ENCODE assay signal across 8 mouse cellular contexts in genomic region chr11:75509741-75510626, GRCm38 (mm10). TPM values are rescaled to one million over a fixed set of nuclear protein-coding genes. Genes with fewer than 3 reads are reported as not detected.
DNase-seq lines count a peak whose midpoint lies in the region; ATAC-seq and TF ChIP-seq lines count a peak whose summit lies in the region.

Rilp (plus strand) TSS chr11:75510094.

- peak; percentile 45 for ATAC-seq in common myeloid progenitor, adult 5-6 weeks (replicated peaks; ENCODE audit: low read depth, poor library complexity, severe bottlenecking)
- peak; percentile 84 for ATAC-seq in hindbrain, postnatal 0 days
- ATAC-seq in limb, embryonic 14.5 days (ENCODE audit: low FRiP score, low read depth), result peak; percentile 73
- peak; percentile 81 for ATAC-seq in midbrain, embryonic 13.5 days

- H3K4me2 ChIP-seq in hindbrain, postnatal 0 days (ENCODE audit: low read depth, low read length), result peak within 1 kb of the TSS; percentile 77
- H3K4me2 ChIP-seq in limb, embryonic 14.5 days (replicated peaks; ENCODE audit: low read depth, low read length, severe bottlenecking), result peak within 1 kb of the TSS; percentile 94
- peak within 1 kb of the TSS; percentile 70 for H3K4me2 ChIP-seq in midbrain, embryonic 13.5 days (replicated peaks)

- H3K36me3 ChIP-seq in thymus, adult 2 months (ENCODE audit: control insufficient read depth, insufficient read depth, low read length), result peaks cover 44% of the 10 kb centered on the region
- peaks cover 44% of the 10 kb centered on the region for H3K36me3 ChIP-seq in hindbrain, postnatal 0 days (ENCODE audit: insufficient read depth, low read length)
- peaks cover 44% of the 10 kb centered on the region for H3K36me3 ChIP-seq in limb, embryonic 14.5 days (ENCODE audit: control insufficient read depth, insufficient read depth, low read length)
- peaks cover 55% of the 10 kb centered on the region for H3K36me3 ChIP-seq in midbrain, embryonic 13.5 days

- no peaks in the 10 kb centered on the region for H3K9me3 ChIP-seq in hindbrain, postnatal 0 days (ENCODE audit: low read length)
- no peaks in the 10 kb centered on the region for H3K9me3 ChIP-seq in limb, embryonic 14.5 days (ENCODE audit: control insufficient read depth, low read length)
- no peaks in the 10 kb centered on the region for H3K9me3 ChIP-seq in midbrain, embryonic 13.5 days

- WGBS in thymus, adult 2 months, result 12% methylated on average over 43 of the region's 43 CpGs
- 3% methylated on average over 43 of the region's 43 CpGs for WGBS in hindbrain, postnatal 0 days
- 3% methylated on average over 42 of the region's 43 CpGs for WGBS in limb, embryonic 14.5 days
- 3% methylated on average over 43 of the region's 43 CpGs for WGBS in midbrain, embryonic 13.5 days

- intact Hi-C loops in gastrocnemius, postnatal 14 days (cut with DNase I; ENCODE audit: low total_unique reads), result loop anchor here (10.0 kb wide), 1 partner anchor 105 kb away; no protein-coding TSS in a partner anchor

- H3K4me1 ChIP-seq in thymus, adult 2 months (replicated peaks; ENCODE audit: control insufficient read depth, insufficient read depth, low read length), result peaks cover 7% of the 10 kb centered on the region
- H3K4me1 ChIP-seq in hindbrain, postnatal 0 days (ENCODE audit: insufficient read depth, low read length), result peaks cover 9% of the 10 kb centered on the region
- H3K4me1 ChIP-seq in limb, embryonic 14.5 days (ENCODE audit: control insufficient read depth, insufficient read depth, low read length), result peaks cover 7% of the 10 kb centered on the region
- H3K4me1 ChIP-seq in midbrain, embryonic 13.5 days (replicated peaks), result peaks cover 17% of the 10 kb centered on the region

- no peaks in the 10 kb centered on the region for H3K27me3 ChIP-seq in thymus, adult 2 months (ENCODE audit: control insufficient read depth, insufficient read depth, low read length)
- H3K27me3 ChIP-seq in hindbrain, postnatal 0 days (ENCODE audit: insufficient read depth, low read length), result no peaks in the 10 kb centered on the region
- H3K27me3 ChIP-seq in limb, embryonic 14.5 days (ENCODE audit: control insufficient read depth, insufficient read depth, low read length), result no peaks in the 10 kb centered on the region
- H3K27me3 ChIP-seq in midbrain, embryonic 13.5 days, result no peaks in the 10 kb centered on the region

- DNase-seq in thymus, adult 2 months, result peak; percentile 74
- no peak for DNase-seq in thymus, postnatal 0 days (ENCODE audit: low spot score)
- DNase-seq in gastrocnemius, postnatal 14 days, result peak; percentile 84
- DNase-seq in hindbrain, postnatal 0 days (ENCODE audit: low spot score), result peak; percentile 84
- peak; percentile 22 for DNase-seq in limb, embryonic 14.5 days (ENCODE audit: low spot score)
- peak; percentile 20 for DNase-seq in urinary bladder, postnatal 10 days (ENCODE audit: low spot score)

- TF ChIP-seq POLR2A in thymus, adult 2 months (IDR thresholded peaks at IDR 0.05; ENCODE audit: control insufficient read depth, extremely low read depth, insufficient read depth, low read length, poor library complexity), result no peak
- no peak for TF ChIP-seq POLR2A in limb, embryonic 14.5 days (IDR thresholded peaks at IDR 0.05; ENCODE audit: borderline replicate concordance, extremely low read depth, insufficient read depth, insufficient read length)

- H3K4me3 ChIP-seq in thymus, adult 2 months (ENCODE audit: control insufficient read depth, insufficient read depth, low read length), result peak within 1 kb of the TSS; percentile 57
- H3K4me3 ChIP-seq in hindbrain, postnatal 0 days (ENCODE audit: low read length), result peak within 1 kb of the TSS; percentile 58
- H3K4me3 ChIP-seq in limb, embryonic 14.5 days (replicated peaks; ENCODE audit: low read length), result peak within 1 kb of the TSS; percentile 45
- H3K4me3 ChIP-seq in midbrain, embryonic 13.5 days (replicated peaks), result peak within 1 kb of the TSS; percentile 51

- TF ChIP-seq CTCF in thymus, adult 2 months (IDR thresholded peaks at IDR 0.05; ENCODE audit: borderline replicate concordance, control insufficient read depth, extremely low read depth, insufficient read depth, low read length, poor library complexity), result peak; percentile 66; the same call in 1 of the 2 replicates
- peak; percentile 41 for TF ChIP-seq CTCF in hindbrain, postnatal 0 days (IDR thresholded peaks at IDR 0.05; ENCODE audit: low read depth)

- H3K27ac ChIP-seq in thymus, adult 2 months (ENCODE audit: control insufficient read depth, insufficient read depth, low read length), result no peak within 1 kb of the TSS
- peak within 1 kb of the TSS; percentile 87 for H3K27ac ChIP-seq in hindbrain, postnatal 0 days
- peak within 1 kb of the TSS; percentile 55; the same call in 1 of the 2 replicates for H3K27ac ChIP-seq in limb, embryonic 14.5 days (replicated peaks; ENCODE audit: low read depth, low read length)
- peak within 1 kb of the TSS; percentile 59 for H3K27ac ChIP-seq in midbrain, embryonic 13.5 days

- peak within 1 kb of the TSS; percentile 58 for H3K9ac ChIP-seq in hindbrain, postnatal 0 days (replicated peaks; ENCODE audit: low read length)
- peak within 1 kb of the TSS; percentile 57 for H3K9ac ChIP-seq in limb, embryonic 14.5 days (ENCODE audit: low read depth, low read length, severe bottlenecking)
- H3K9ac ChIP-seq in midbrain, embryonic 13.5 days (replicated peaks), result peak within 1 kb of the TSS; percentile 60

RNA-seq across cellular contexts. Expression of gene Rilp, which starts in this region (rescaled TPM):
- 3.0 and 3.2 TPM in 2 replicates for polyA plus RNA-seq in thymus, adult 2 months (2012; rRNA removed)
- 0.90 and 1.1 TPM in 2 replicates for polyA plus RNA-seq in thymus, postnatal 0 days (2015; fragmentation: Nextera tagmentation; extraction: Ambion mirVana)
- total RNA-seq in common myeloid progenitor, adult 5-6 weeks (2017), result 0.41 TPM in 1 of 2 replicates, not detected in the other
- total RNA-seq in gastrocnemius, postnatal 14 days (2021), result 10 to 100 TPM; 40.5 to 41.3 TPM
- 3.9 and 6.6 TPM in 2 replicates for total RNA-seq in hindbrain, postnatal 0 days (2014; rRNA removed)
- polyA plus RNA-seq in hindbrain, postnatal 0 days (2015; fragmentation: Nextera tagmentation; extraction: Ambion mirVana), result 7.3 and 7.6 TPM in 2 replicates
- polyA plus RNA-seq in limb, embryonic 14.5 days (2012; rRNA removed), result 0.98 and 0.99 TPM in 2 replicates
- polyA plus RNA-seq in limb, embryonic 14.5 days (2014; fragmentation: Nextera tagmentation; extraction: Ambion mirVana), result 0.36 and 0.58 TPM in 2 replicates
- 0.97 and 1.2 TPM in 2 replicates for polyA plus RNA-seq in midbrain, embryonic 13.5 days (2015; fragmentation: Nextera tagmentation; extraction: Ambion mirVana)

Comparison
In these comparisons a context has a peak if more than half of its experiments do, and no peak if none do; other contexts are left out.
1. Peak in ATAC-seq in common myeloid progenitor, adult 5-6 weeks; RNA of the gene not detected or under 1 TPM.
2. Peak in DNase-seq, ATAC-seq, H3K4me3 ChIP-seq, H3K27ac ChIP-seq, H3K9ac ChIP-seq and H3K4me2 ChIP-seq in limb, embryonic 14.5 days; RNA of the gene not detected or under 1 TPM.